Mouse (Mus musculus) neural tube, embryonic 12.5 days (tissue): Measurements from ENCODE around the gene Cstl1. TPM values are rescaled to one million over a fixed set of nuclear protein-coding genes. Genes with fewer than 3 reads are reported as not detected.

Experiments used
- ATAC-seq: fragments of 200-750 bp; cut with Nextera tagmentation; 2 replicates; pipeline ENCODE4 v1.8.0; 2017; ENCODE audit warnings: low read depth, mild to moderate bottlenecking, moderate TSS enrichment, moderate library complexity; ENCODE audit not compliant: low FRiP score
- H3K27ac ChIP-seq: fragments of 300-500 bp; sonication (generic); 2 replicates; pipeline ENCODE4 v1.5.1; 2016
- H3K27me3 ChIP-seq: fragments of 300-500 bp; sonication (generic); replicated peaks from 2 replicates; pipeline ENCODE4 v1.6.1; 2016; ENCODE audit warnings: mild to moderate bottlenecking
- H3K36me3 ChIP-seq: fragments of 300-500 bp; sonication (generic); 2 replicates; pipeline ENCODE4 v1.6.1; 2016; ENCODE audit warnings: mild to moderate bottlenecking
- H3K4me1 ChIP-seq: fragments of 300-500 bp; sonication (generic); 2 replicates; pipeline ENCODE4 v1.6.1; 2016
- H3K4me2 ChIP-seq: fragments of 300-500 bp; sonication (generic); replicated peaks from 2 replicates; pipeline ENCODE4 v1.6.1; 2016; ENCODE audit warnings: mild to moderate bottlenecking
- H3K4me3 ChIP-seq: fragments of 300-500 bp; sonication (generic); 2 replicates; pipeline ENCODE4 v1.5.1; 2016
- H3K9ac ChIP-seq: fragments of 300-500 bp; sonication (generic); 2 replicates; pipeline ENCODE4 v1.6.1; 2016; ENCODE audit warnings: mild to moderate bottlenecking
- H3K9me3 ChIP-seq: fragments of 300-500 bp; sonication (generic); 2 replicates; pipeline ENCODE4 v1.6.1; 2016; ENCODE audit warnings: mild to moderate bottlenecking
- WGBS: fragments of 180-500 bp; shearing (Covaris S2); methylation state at CpG from one replicate; pipeline ENCODE4 v1.1.7; 2016; 5-methylcytosine and 5-hydroxymethylcytosine counted together
- polyA plus RNA-seq: library from polyadenylated mRNA; unstranded; fragments of >200 nt; fragmentation: Nextera tagmentation; extraction: Ambion mirVana; gene quantifications from 2 replicates; pipeline ENCODE4 v1.2.1, GENCODE M21; 2016

Gene Cstl1
- polyA plus RNA-seq: not detected in 2 replicates

DNA sequence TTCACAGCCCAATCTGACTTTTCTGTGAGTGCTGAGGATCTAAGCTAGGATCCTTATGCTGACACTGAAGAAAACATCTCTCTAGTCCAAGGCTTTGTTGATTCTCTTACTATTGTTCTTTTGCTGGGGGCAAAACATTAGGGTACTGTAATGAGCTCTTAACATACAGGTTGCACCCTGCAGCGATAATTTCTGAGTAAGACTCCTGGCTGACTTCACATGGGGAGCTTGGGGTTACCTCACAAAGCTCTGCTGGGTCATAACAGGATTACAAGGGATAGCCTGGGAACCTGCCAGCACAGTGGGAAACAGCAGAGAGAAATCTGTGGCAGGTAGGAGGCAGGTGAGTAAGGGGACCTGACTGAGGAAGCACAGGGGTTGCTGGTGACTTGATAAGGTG, at the start of gene Cstl1:
Gene Cstl1, plus strand, starts transcription at position 301 of the 400 bp plus-strand sequence.
- Histone ChIP-seq H3K9ac (no peak within 1 kb of the TSS), H3K27me3 (no peaks in the 10 kb centered on the region), H3K27ac (no peak within 1 kb of the TSS), H3K4me1 (no peaks in the 10 kb centered on the region), H3K4me3 (no peak within 1 kb of the TSS), H3K9me3 (no peaks in the 10 kb centered on the region), H3K36me3 (no peaks in the 10 kb centered on the region), H3K4me2 (no peak within 1 kb of the TSS)
- no peak for ATAC-seq
- 79% methylated on average over 1 of the region's 1 CpGs for WGBS

DNA sequence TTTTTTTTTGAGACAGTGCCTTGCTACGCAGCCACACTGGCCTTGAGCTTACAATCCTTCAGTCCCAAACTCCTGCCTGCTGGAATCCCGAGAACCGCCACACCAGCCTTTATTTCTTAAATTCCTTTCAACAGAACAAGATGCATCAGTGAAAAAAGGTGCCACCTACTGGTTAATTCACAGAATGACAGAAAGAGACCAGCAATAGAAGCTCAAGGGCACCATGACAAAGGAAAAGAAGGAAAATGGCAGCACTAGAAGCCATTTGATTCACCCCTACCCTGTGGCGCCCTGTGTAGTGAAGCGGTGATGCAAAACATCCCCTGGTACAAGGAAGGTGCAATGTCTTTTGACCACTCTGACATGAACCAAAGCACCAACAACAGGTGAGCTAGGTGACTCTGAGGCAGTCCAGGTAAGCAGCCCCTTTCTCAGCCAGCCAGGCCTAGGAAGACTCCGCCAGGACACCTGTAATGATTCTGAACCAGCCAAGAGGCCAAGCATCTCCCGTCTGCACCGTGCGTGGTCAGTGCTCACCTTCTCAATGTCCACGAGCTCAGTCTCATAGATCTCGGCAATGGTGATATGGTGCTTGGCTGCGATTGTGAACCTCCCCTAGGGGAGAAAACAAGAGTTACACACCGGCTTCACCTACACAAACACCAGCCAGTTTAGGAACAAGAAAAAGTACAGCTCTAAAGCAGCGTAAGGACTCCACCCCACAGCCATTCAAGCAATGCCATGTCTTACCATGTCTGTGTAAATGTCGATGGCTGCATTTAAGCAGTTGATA, 43.6 kb upstream of the Cstl1 start:
- ATAC-seq: peak; percentile 75
- peaks cover 12% of the 10 kb centered on the region; the same call in 1 of the 2 replicates for H3K36me3 ChIP-seq
- H3K4me3 ChIP-seq: no peak overlapping the region
- no peaks in the 10 kb centered on the region for H3K4me1 ChIP-seq
- 78% methylated on average over 15 of the region's 15 CpGs for WGBS
- no peak overlapping the region for H3K4me2 ChIP-seq
- no peak overlapping the region for H3K9ac ChIP-seq
- no peaks in the 10 kb centered on the region for H3K9me3 ChIP-seq
- H3K27me3 ChIP-seq: no peaks in the 10 kb centered on the region
- no peak overlapping the region for H3K27ac ChIP-seq

DNA sequence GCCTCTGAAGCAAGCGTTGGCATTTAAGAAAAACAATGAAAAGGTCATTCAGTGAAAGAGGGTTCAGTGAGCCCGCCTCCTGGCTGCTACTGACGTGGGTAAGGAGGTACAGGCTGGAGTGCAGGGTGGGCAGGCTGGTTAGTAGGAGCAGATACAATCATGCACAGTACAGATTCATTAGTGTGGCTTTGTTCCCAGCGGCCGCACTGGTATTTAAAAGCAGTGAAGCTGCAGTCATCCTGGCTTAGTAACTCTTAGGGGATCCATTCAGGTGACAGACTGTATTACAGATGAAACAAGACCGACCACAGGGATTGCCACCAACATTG, 43.0 kb upstream of the Cstl1 start:
- Histone ChIP-seq H3K4me2 (no peak overlapping the region), H3K27me3 (no peaks in the 10 kb centered on the region), H3K4me3 (no peak overlapping the region), H3K27ac (no peak overlapping the region), H3K4me1 (no peaks in the 10 kb centered on the region), H3K9ac (no peak overlapping the region), H3K36me3 (peaks cover 12% of the 10 kb centered on the region; the same call in 1 of the 2 replicates), H3K9me3 (no peaks in the 10 kb centered on the region)
- peak; percentile 18; the same call in 1 of the 2 replicates for ATAC-seq
- WGBS: 60% methylated on average over 6 of the region's 6 CpGs

DNA sequence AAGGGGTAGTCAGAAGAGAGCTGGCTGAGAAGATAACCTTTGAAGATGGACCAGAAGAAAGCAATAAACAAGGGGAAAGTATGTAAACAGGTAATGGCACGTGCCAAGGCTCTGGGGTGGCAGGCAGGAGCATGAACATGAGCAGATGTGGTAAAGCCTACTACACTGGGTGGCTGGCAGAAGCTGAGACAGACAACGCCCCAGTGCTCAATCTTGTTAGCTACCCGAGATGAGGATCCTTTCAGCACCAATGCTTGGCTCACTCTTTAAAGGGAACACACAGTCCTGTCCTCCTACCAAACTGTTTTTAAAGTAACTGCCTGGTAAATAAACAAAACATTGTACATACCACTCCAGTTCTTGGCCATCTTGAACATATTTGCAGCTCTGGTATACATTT, 37.8 kb upstream of the Cstl1 start:
- Histone ChIP-seq H3K4me3 (no peak overlapping the region), H3K9ac (no peak overlapping the region), H3K4me2 (no peak overlapping the region), H3K27ac (no peak overlapping the region), H3K9me3 (no peaks in the 10 kb centered on the region), H3K36me3 (peaks cover 8% of the 10 kb centered on the region; the same call in 1 of the 2 replicates), H3K27me3 (no peaks in the 10 kb centered on the region), H3K4me1 (no peaks in the 10 kb centered on the region)
- ATAC-seq: no peak
- WGBS: 86% methylated on average over 3 of the region's 3 CpGs

DNA sequence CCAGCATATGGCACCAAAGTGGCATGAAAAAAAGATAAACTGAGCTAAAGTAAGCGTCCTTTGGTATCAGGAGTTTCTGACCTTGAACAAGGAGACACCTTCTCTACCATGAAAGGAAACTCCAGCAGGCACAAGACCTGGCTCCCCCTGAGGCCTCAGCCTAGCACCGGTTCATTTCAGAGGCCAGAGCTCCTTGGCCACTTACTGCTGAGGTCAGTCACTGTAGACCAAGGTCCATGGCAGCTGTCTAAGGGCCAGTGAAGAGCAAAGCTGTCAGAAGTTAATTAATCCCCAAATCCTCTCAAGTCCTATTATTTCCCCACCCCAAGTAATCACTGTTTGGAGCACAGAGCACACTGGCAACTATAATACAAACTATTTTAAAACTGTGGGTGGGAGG, 33.1 kb upstream of the Cstl1 start:
- H3K4me1 ChIP-seq: 0 out of 2 replicates have a peak, but pooled peaks cover 5% of the 10 kb centered on the region
- H3K27me3 ChIP-seq: no peaks in the 10 kb centered on the region
- no peak overlapping the region for H3K27ac ChIP-seq
- H3K4me2 ChIP-seq: no peak overlapping the region
- 81% methylated on average over 2 of the region's 2 CpGs for WGBS
- H3K4me3 ChIP-seq: no peak overlapping the region
- H3K9ac ChIP-seq: no peak overlapping the region
- ATAC-seq: no peak
- H3K36me3 ChIP-seq: no peaks in the 10 kb centered on the region
- no peaks in the 10 kb centered on the region for H3K9me3 ChIP-seq

DNA sequence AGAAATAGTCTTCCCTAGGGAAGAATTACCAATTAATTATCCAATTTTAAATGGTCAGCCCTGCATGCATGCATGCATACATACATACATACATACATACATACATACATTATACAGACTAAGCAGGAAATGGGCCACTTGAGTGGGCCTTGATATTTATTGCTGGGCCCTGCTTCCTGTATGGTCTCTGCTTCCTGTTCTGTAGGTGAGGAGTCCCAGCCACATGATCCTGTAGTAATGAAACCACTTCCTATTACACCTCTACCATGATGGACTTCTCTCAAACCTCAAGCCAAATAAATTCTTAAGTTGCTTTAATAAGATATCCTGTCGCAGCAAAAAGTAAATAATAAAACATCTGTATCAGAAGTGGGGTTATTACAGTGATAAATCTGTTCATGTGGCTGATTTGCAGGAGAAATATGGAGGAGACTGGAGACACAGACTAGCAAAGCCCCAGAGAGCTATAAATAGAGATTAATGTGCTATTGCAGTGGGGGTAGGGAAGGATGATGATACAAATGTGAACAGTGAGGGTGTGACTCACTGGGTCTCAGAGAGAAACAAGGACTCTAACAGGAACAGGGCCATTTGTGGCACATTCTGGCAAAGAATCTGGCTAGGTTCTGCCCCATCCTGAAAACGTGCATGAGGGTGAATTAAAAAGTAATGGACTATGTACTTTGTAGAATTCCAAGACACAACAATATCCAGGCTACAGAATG, 30.7 kb upstream of the Cstl1 start:
- Histone ChIP-seq H3K4me3 (no peak overlapping the region), H3K4me1 (0 out of 2 replicates have a peak, but pooled peaks cover 5% of the 10 kb centered on the region), H3K9ac (no peak overlapping the region), H3K36me3 (no peaks in the 10 kb centered on the region), H3K27ac (no peak overlapping the region), H3K4me2 (no peak overlapping the region), H3K9me3 (no peaks in the 10 kb centered on the region), H3K27me3 (no peaks in the 10 kb centered on the region)
- peak; percentile 83 for ATAC-seq
- WGBS: 68% methylated on average over 2 of the region's 2 CpGs

DNA sequence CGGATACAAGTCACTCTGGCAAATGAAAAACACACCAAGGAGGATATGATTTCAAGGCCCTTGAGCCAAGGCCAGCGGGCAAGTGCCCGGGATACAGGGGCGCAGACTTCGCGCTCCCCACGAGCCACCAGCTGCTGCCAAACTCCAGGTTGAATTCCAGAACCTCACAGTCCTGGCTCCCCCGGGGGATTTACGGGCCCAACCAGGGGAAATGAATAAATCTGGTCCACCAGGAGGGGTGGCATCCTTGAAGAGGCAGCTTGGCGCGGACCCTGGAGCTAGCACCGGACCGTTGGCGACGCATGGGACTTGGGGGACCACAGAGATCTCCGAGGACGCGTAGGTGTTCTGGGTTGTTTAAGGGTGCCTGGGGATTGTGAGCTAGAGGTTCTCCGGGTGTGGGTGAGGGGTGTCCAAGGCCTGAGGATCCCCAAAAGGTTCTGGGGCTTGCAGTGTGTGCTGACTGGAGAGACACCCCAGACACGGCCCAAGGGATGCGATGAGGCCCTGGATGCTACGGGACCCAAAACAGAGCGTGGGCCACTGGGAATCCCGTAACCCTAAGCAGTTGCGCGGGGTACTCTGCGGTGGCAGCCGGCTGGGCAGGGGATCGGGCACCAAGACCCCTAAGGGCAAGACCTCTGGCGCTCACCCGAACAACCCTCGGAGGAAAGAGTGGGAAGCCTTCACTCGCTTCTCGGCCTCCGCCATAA, 18.4 kb upstream of the Cstl1 start:
- H3K27ac ChIP-seq: no peak overlapping the region

DNA sequence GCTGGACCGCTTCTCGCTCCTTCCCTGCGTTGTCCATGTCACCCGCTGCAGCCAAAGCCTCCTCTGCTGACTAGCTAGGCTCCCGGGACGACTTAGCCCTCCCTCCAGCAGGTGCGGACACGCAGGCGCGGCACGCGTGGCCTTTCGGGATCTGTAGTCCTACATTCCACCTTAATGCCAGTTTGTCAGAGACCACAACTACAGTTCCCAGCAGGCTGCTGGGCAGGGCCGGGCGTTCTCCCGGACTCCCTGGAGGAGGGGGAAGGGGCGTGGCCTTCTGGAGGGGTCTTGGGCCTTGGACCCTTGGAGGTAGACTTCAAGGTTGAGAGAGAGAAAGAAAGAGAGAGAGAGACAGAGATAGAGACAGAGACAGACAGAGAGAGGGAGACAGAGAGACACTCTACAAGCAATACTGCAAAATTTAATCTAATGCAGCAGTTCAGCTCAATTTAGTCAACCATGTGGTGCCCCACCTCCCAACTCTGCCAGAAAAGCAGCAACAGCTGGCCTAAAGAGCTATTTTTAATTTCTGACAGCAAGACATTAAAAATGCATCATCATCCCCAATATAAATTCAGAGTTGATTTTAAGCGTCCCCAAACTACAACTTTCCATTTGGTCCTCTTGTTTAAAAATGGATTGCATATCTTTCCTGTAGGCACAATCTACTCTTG, 17.7 kb upstream of the Cstl1 start, which contains the start of gene Napb:
Gene Napb, minus strand, starts transcription at position 141 of the 674 bp plus-strand sequence.
- H3K9me3 ChIP-seq: no peaks in the 10 kb centered on the region
- H3K36me3 ChIP-seq: no peaks in the 10 kb centered on the region
- peak; percentile 100 for ATAC-seq
- WGBS: 4% methylated on average over 18 of the region's 18 CpGs
- H3K4me1 ChIP-seq: peaks cover 6% of the 10 kb centered on the region
- peak within 1 kb of the TSS; percentile 83 for H3K9ac ChIP-seq
- H3K4me3 ChIP-seq: peak within 1 kb of the TSS; percentile 73
- H3K4me2 ChIP-seq: peak within 1 kb of the TSS; percentile 84
- H3K27me3 ChIP-seq: no peaks in the 10 kb centered on the region
- no peak within 1 kb of the TSS for H3K27ac ChIP-seq

More for the DNA sequence above, 18.4 kb upstream of the Cstl1 start:
- Histone ChIP-seq H3K36me3 (no peaks in the 10 kb centered on the region), H3K4me1 (peaks cover 6% of the 10 kb centered on the region), H3K9ac (peak overlapping the region; percentile 83), H3K9me3 (no peaks in the 10 kb centered on the region), H3K4me2 (peak overlapping the region; percentile 84), H3K27me3 (no peaks in the 10 kb centered on the region), H3K4me3 (peak overlapping the region; percentile 73)
- WGBS: 1% methylated on average over 35 of the region's 35 CpGs
- ATAC-seq: peak; percentile 83

DNA sequence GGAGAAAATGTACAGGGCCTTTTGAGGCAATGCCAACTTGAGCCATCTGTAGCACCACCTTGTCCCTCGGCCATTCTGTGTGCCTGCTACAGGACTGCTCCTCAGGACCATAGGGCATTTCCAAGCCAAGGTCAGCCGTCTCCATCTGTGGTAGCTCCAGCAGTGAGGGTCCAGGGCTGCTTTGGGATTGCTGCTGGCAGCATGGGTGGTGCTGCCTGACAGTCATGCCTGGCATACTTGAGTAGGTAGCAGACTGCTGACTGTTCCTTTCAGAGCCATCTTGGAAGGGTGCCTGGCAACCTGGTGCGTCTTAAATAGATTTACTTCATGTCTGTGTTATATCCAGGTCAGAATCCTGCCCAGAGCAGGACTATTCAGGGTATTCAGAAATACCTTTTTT, 7.2 kb upstream of the Cstl1 start:
- Histone ChIP-seq H3K36me3 (no peaks in the 10 kb centered on the region), H3K27me3 (no peaks in the 10 kb centered on the region), H3K9ac (no peak overlapping the region), H3K27ac (no peak overlapping the region), H3K9me3 (no peaks in the 10 kb centered on the region), H3K4me1 (no peaks in the 10 kb centered on the region), H3K4me3 (no peak overlapping the region), H3K4me2 (no peak overlapping the region)
- ATAC-seq: no peak
- 86% methylated on average over 3 of the region's 3 CpGs for WGBS

DNA sequence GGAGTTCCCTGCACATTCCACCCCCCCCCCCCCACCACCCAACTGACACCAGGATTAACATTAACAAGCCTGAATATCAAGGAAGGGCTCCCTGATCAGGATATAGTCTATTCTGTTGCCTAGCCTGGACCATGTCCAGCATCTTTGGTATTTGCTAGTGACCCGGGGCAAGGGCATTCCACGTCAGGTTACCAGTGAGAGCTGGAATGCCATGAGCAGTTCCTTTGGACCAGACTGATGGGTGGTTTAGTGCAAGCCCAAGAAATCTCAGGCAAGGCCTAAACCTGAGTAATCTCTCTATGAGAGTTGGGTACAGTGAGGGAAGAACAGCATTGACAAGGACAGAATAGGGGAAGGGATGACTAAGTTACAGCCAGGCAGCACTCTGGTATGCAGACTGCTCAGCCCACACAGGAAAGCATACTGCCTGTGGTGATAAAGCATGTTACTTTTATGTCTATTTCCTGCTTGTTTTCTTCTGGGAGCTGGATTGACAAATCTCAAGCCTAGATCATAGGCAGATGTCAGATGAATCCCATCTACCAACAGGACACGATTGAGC, 6.2 kb upstream of the Cstl1 start:
- Histone ChIP-seq H3K4me3 (no peak overlapping the region), H3K4me1 (no peaks in the 10 kb centered on the region), H3K9me3 (no peaks in the 10 kb centered on the region), H3K4me2 (no peak overlapping the region), H3K36me3 (no peaks in the 10 kb centered on the region), H3K27ac (no peak overlapping the region), H3K9ac (no peak overlapping the region), H3K27me3 (no peaks in the 10 kb centered on the region)
- ATAC-seq: no peak
- WGBS: 88% methylated on average over 3 of the region's 3 CpGs

DNA sequence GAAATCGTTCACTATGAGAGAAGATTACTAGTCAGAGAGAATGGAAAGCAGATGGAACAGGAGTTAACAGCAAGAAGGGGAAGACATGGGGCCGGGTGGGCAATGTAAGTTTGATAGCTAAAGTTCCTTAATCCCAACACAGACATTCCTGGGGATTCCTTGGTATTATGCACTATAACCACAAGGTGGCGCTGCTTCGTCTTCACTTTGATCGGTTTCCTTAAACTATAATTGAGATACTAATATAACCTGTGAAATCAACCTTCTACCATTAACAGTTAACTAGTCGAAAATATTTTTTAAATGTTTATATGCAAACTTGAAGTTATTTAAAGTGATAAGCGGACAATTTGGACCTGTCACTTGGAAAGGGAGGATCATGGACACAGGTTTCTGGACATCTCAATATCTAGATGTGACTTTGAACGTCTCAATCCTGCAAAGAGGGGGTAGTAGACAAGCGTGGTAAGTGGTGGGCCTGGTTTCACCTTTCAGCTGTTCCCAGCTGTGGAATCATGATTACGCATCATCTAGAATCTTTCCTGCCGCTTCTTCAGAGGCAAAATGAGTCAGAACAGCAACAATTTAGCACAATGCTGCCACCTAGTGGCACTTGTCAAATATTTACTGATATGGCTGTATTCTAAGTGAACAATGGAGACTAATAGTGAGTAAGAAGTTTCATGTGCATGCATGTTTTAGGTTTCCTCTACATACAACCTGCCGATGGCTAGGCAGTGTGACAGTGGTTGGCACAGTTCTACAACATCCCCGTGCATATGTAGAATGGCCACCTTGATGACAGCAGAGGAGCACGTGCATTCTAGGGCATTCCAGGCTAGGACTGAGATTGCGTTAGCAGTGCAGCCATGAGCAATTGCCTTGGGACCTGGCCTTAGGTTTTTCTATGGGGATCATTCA, 2.0 kb downstream of the Cstl1 start:
- 0 out of 2 replicates have a peak overlapping the region, but pooled peaks have one; percentile 33 for H3K9ac ChIP-seq
- H3K4me3 ChIP-seq: no peak overlapping the region
- 18% methylated on average over 15 of the region's 15 CpGs for WGBS

More for the DNA sequence above, 2.0 kb downstream of the Cstl1 start:
- Histone ChIP-seq H3K27ac (no peak overlapping the region), H3K36me3 (no peaks in the 10 kb centered on the region), H3K4me1 (no peaks in the 10 kb centered on the region), H3K4me2 (peak overlapping the region; percentile 55), H3K9me3 (no peaks in the 10 kb centered on the region), H3K27me3 (no peaks in the 10 kb centered on the region)
- ATAC-seq: peak; percentile 86
